Mouse (Mus musculus) right cerebral cortex, adult 18-20 months (tissue): ENCODE results near the gene Kctd12b.
"Not testable (repeated sequence)": the region's sequence is repeated elsewhere in the genome, so short reads cannot be mapped to it uniquely, and the experiment has no call there.

Experiments used
- DNase-seq: peaks from one replicate; pipeline ENCODE4 v3.0.0; 2022; ENCODE audit warnings: mixed read lengths

The Kctd12b gene

DNA sequence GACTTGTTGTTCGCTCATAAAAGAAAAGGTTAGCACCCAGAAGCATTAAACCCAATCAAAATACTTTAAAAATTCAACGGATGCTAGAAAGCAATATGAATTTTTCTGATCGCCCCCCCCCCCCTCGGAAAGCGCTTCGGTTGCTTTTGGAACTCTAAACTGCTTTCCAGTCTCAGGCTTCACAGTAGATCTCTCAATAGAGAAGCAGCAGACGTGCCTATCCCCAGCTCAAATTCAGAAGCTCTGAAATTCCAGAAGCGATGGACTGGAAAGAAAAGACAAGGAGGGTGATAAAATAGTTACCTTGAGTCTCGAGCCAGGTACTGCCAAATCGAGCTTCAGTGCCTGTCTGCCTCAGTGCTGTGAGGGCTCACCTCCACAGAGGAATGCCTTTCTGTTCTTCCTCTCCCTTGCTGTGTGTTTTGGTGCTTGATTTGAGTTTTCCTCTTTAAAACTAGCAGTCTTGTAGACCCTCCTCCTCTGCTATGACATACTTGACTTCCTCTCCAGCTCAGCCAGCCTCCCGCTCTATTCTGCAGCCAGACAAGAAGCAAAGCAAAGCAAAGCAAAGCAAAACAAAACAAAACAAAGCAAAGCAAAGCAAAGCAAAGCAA, at the start of gene Kctd12b:
Kctd12b (minus strand) TSS at position 610 of the 614 bp plus-strand sequence.
- no peak for DNase-seq

DNA sequence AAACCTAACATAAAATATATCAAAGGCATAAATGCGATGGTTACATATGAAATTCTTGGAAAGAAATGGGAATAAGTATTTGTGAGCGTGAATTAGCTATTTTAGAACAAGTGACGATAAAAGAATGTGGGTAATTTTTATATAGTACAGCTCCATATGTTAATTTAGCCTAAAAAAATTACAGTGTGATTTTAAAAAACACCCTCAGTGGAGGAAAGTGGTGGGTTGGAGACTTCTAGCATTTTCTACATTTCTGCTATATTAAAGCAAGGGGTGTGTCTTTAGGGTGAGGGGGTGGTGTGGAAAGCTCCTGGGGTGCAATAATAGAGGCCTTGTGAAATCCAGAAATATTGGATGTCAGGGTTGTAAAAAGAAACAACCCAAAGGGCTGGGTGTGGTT, 46.3 kb upstream of the Kctd12b start:
- DNase-seq, result no peak

DNA sequence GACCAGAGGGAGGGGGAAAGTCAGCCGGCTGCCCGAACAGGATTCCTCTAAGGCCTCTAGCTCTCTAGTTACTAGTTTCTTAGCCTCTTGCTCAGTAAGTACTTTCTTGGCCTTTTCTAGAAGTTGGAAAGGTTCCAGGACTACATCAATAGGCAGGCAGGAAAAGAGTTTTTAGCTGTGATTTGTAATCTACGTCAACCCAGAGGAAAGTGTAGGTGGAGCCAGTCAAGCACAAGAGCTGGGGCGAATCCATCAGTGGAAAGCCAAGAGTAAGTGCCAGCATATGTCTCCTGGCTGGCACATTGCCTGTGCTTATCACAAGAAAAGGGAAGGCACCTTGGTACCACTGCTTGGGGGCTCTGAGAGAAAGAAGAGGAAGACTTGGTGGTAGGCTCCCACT, 39.5 kb upstream of the Kctd12b start:
- peak; percentile 19 for DNase-seq

DNA sequence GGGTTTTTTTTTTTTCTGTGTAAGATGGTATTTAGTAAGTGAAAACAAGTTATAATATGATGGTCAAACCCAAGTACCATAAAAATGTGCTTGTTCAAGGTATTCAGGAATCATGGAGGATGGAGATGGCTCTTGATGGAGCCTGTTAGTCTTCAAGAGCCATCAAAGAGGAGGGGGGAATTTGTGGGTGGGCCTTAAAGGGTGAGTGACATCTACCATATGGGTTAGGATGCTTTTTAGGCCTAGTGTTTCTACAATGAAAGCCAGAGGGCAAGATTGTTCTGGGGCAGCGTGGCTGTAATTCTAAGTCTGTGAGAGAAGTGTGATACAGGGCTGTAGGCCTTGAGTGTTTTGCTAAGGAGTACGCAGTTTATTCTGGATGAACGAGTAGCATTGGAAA, 28.2 kb upstream of the Kctd12b start:
- no peak for DNase-seq

DNA sequence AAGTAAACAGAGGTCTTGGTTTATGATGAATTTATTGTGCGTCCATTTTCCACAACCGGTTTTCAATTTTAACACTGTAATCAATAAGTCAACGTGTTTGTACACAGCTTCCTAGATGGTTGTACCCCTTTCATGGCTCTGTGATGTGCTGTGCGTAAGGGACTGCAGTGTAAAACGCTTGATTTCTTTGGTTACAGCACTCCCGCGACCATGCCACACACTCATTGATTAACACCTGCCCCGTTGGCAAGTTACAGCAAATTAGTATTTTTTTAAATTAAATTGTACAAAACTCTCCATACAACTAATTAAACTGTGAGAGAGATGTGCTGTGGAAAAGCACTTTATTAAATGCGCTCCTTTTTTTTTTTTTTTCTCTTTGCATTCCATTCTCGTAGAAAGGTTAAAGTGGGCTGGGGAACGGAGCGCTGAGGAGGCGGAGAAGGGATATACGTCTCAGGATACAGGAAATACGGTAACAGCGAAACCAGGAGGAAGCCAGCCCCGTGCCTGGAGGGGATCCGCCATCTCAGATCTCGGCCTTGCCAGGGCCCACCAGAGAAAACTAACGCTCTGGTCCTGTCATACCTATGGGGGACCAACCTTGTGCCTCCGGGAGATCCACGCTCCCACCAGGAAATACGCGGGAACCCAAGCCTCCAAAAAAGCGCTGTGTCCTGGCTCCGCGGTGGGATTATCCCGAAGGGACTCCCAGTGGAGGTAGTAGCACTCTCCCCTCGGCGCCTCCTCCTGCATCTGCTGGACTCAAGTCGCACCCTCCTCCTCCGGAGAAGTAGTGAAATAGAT, 27.1 kb upstream of the Kctd12b start, which contains the start of gene Nbdy:
Nbdy (plus strand) TSS at position 481 of the 807 bp plus-strand sequence.
- peak; percentile 43 for DNase-seq

DNA sequence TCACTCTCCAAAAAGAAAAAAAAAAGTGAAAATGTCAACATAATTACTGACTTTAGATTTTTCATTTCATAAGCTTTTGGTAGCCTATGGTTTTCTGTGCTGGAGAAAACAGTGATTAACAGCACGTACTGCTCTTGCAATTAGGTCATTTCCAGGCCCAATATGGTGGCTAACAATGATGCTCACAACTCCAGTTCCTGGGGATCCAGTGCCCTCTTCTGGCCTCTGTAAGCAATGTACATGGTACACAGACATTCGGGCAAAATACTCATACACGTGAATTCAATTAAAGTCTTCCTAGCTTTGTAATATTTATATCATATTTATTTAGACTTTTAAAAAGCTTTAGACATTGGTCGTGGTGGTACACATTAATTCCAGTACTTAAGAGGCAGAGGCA, 23.4 kb upstream of the Kctd12b start:
- no peak for DNase-seq

DNA sequence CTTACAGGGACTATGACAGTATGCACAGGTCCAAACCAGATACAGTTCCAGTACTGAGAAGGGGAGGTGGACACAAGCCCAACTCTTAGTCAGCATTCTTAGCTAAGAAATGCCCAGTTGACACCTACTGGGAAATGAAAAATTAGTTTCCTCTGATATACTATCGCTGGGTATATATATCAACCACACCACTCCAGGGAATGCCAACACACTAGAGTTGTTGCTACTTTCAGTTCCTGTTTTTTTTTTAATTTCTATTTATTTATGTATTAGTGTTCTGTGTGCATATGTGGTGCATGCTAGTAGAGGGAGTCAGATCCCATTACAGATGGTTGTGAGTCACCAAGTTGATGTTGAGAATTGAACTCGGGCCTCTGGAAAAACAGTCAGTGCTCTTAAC, 20.5 kb upstream of the Kctd12b start:
- DNase-seq, result no peak

DNA sequence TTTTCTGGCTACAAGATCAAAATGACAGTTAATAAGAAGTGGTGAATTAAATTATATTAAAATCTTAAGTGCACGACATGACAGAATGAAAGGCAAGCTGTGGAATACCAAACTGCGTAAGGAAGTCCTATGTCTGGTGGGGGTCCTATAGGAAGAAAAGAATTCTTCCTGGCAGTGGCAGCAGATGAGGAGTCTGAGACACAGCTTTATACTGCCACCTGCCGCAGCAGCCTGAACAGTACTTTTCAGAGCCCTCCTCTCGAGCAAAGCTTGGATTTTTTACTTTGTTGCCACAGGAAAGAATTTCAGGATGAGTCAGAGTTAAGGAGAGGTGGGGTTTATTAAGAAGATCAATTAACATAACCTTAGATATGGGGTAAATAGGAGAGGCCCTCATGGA, 11.5 kb upstream of the Kctd12b start:
- no peak for DNase-seq

DNA sequence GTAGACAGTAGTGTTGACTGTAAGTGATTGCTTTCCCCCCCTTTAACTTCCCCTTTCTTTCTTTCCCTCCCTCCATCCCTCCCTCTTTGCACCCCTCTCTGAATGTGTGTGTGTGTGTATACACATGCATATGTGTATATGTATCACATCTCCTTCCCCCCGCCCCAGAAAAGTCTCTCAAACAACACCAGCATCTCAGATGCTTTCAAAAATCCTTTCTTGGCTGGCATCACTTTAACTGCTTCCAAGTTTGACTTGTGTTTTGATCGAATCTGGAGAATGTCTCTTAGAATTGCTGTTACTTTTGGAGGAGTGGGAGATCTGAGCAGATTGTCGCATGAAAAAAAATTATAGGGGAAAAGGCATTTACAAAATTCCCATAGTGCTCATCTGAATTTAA, 4.3 kb upstream of the Kctd12b start:
- DNase-seq, result no peak

DNA sequence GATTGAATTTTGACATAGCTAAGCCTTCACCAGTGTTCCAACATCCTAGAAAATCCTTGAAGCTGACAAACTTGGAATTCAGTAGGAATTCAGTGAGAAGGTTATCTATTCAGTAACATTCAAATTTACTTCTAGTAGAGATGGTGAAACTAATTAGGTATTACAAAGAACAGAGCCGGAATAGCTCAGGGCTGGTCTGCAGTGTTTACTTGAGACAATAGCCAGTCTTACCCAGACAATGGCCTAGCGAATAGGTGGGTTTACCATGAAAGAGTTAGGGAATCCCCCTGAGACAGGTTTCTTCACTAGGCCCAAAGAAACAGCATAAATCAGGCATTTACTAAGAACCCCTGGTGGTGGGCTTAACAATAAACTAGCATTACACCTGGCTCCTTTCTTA, 28.0 kb downstream of the Kctd12b start:
- DNase-seq, result not testable (repeated sequence)

DNA sequence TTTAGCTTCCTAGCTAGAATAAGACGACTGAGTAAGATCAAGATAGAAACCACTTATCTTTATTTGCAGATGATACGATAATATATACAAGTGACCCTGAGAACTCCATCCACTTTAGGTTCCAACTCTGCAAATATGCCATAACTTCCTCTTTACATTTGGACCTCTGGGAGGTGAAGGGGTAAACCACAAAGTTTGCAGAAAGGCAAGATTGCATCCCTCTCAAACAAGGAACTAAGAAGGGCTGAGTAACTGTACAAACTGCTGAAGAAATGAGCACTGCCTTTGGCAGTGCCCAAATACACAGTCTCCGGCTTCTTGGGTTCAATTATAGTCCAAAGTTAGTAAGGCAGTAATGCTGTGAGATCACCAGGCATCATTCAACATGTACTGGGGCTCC, 31.3 kb downstream of the Kctd12b start:
- no peak for DNase-seq

DNA sequence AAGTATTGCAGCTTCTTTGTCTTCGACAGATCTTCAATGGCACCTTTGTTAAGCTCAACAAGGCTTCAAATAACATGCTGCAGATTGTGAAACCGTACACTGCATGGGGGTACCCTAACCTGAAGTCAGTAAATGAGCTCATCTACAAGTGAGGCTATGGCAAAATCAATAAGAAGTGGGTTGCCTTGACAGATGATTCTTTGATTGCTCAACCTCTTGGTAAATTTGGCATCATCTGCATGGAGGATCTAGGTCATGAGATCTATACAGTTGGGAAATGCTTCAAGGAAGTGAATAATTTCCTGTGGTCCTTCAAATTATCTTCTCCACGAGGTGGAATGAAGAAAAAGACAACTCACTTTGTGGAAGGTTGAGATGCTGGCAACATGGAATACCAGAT, 39.2 kb downstream of the Kctd12b start:
- no peak for DNase-seq

DNA sequence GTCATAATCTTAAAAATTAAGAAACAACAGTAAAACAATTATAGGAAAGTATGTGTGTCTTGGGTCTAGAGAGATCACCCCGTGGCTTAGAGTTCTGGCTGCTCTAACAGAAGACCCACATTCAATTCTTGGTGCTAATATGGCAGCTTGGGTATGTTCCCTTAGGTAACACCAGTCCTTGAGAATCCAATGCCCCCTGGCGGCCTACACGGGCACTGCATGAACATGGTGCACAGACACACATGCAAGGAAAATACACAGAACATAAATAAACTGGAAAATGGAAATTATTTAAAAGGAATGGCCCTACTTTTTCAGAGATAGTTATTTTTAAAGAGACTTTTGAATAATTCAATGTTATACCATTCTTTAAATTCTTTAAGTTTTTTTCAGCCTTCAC, 55.6 kb downstream of the Kctd12b start:
- no peak for DNase-seq

DNA sequence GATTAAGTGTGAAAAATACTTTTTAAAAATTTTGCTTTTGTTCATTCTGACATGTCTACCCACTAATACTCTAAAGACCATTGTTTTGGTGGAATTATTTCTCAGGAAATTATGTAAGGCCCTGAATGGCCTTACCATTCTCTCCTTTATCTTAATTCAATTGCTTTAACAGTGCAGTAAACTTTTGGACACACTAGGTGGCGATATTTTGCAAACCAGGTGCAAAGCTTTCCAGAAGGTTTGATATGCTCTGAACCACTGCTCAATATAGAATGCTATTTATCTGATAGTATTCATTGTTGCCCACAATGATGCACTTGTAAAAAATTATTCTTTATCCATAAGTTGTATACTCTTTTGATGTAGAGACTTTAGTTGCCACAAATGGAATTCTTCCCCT, 59.9 kb downstream of the Kctd12b start:
- DNase-seq, result peak; percentile 4
